Mouse (Mus musculus): ENCODE measurements around the gene Fcgrt.
"Not testable (repeated sequence)": the region's sequence is repeated elsewhere in the genome, so short reads cannot be mapped to it uniquely, and the experiment has no call there.

The Fcgrt gene

DNA sequence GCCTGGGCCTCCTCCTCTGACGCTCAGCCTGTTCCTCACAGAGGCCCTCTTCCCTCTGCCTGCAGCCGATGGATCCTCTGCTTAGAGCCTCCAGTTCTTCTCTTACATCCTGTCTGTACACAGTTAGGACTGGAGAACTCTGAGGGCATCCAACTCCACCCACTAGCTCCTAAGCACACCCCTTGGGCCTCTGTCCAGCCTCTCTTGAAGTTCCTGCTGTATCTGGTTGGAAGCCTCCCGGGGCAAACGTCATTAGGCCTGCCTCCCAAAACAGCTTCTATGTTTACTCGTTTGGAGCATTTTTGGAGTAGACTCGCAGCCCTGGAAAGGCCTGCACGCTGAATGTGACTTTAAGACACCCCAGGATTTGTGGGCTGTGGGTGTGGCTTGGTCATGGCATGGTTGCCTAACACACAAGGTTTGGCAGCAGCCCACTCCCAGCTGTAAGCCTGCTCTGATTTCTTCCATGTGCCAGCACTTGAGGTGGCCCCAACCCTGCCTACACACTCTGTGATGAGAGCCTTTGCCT lies at the start of gene Fcgrt:
TSS of gene Fcgrt (minus strand) at position 200 of the 529 bp plus-strand sequence.
- no peak for DNase-seq (ENCODE audit: low spot score in 2 of 2)

DNA sequence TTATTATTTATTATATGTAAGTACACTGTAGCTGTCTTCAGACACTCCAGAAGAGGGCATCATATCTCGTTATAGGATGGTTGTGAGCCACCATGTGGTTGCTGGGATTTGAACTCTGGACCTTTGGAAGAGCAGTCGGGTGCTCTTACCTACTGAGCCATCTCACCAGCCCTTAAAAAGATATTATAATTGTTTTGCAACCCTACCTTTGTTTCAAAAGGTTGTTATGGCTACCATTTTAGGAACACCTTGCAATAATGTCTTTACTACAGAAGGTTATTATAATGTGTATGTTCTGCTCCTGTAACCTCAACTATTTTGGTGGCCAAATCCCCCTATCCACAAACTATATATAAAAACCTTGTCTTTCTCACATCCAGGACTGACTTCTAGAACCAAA lies 49.4 kb upstream of the Fcgrt start:
- DNase-seq (ENCODE audit: low spot score in 2 of 2), result not testable (repeated sequence)

- DNase-seq (ENCODE audit: low spot score in 2 of 2), result no peak
Measured at GRCm38 (mm10) chr7:45151303-45151702, 47.7 kb upstream of the Fcgrt start.

GRCm38 (mm10) chr7:45150321-45150720 lies 46.7 kb upstream of the Fcgrt start:
- no peak for DNase-seq (ENCODE audit: low spot score in 2 of 2)

DNA sequence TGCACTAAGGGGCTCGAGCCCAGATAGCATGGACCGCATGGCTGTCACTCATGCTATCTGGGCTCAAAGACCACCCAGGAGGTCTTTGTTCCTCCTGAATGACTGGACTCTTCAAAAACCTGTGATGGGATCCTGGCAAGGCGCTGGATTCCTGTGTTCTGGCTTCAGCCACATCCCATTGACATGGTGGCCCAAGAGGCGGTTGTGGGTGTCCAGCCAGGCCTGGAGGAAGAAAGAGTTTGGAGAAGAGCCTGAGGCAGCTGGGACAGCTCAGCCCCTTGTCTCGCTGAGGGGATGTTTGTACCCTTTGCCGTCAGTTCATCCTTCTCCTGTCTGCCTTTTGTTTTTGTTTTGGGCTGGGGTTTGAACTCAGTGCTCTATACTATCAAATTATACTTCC lies 45.9 kb upstream of the Fcgrt start:
- DNase-seq (ENCODE audit: low spot score in 2 of 2), result no peak

DNA sequence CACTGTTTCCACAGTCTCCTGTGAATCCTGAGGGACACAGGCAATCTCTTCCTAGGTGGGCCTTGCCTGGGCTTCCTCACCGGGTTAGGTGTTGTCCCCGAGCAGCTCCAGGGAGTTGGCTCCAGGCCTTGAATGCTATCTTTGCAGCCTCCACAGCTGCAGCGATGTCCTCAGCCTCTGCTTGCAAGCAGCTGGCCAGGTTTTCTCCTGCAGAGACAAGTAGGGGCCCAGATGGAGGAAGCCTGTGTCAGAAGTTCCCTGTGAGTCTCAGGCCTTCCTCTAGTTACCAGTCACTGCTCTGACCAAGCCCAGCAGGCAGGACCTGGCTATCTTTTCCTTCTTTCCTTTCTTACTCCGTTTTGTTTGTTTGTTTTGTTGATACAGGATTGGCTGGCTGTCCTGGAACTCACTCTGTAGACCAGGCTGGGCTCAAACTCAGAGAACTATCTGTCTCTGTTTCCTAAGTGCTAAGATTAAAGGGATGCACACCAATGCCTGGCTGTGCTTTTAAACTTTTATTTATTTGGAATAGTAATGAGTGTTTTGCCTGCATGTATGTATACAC lies 45.0 kb upstream of the Fcgrt start:
- no peak for DNase-seq (ENCODE audit: low spot score in 2 of 2)

DNA sequence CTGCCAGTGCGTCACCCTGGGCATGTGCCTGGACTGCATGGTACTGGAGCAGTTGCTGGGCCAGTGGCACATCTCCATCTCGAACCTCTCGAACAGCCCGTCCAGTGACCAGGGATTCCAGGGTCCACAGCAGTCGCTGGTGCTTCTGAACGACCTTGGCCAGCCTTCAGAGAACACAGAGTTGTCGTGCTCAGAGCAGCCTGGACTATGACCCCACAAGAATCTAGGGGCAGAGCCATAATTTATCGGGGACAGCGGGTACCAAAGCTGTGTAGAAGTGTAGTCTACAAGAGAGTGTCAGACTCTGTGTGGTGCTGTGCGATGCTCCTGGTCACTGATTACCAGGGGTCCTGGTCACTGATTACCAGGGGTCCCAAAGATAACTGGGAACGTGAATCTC lies 44.2 kb upstream of the Fcgrt start:
- DNase-seq (ENCODE audit: low spot score in 2 of 2), result no peak

- DNase-seq (ENCODE audit: low spot score in 2 of 2), result no peak
Measured at GRCm38 (mm10) chr7:45147267-45147666, 43.6 kb upstream of the Fcgrt start.

DNA sequence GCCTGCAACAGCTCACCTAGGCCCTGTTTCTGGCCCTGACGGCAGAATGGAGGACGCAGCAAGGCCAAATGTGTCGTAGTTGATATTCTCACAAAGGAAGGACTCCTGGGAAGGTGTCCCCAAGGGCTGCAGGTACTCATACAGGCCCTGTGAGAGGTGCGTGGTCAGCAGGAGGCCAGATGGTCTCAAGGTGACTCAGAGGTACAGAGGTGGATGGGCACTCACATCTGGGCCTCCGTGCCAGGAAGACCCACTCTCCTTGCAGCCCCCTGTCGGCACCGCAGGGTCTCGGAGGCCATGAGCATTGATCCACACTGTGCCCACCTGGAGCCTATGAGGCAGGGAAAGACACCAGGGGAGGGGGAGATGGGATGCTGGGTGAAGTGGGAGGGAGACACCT lies 41.8 kb upstream of the Fcgrt start:
- DNase-seq (ENCODE audit: low spot score in 2 of 2), result no peak

GRCm38 (mm10) chr7:45144368-45145174 lies 40.9 kb upstream of the Fcgrt start:
- DNase-seq (ENCODE audit: low spot score in 2 of 2), result no peak

GRCm38 (mm10) chr7:45141914-45142313 lies 38.3 kb upstream of the Fcgrt start:
- DNase-seq (ENCODE audit: low spot score in 2 of 2), result no peak

DNA sequence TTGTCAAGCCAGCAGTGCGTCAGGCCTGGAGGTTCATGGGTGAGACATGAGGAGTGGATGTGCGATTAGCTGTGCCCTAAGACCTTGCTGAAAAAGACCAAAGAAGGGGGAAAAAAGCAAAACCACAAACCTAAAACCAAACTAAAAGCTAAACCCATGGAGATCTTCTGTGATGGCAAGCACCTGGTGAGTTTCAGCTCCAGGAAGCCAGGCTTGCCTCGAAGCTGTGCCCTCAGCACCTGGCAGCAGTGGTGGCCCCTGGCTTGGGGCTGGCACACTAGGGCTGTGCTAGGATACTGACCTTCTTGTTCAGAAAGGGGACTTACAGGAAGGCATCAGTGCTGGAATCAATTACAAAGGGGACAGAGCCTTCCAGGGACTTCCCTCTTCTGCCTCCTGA lies 37.7 kb upstream of the Fcgrt start:
- no peak for DNase-seq (ENCODE audit: low spot score in 2 of 2)

DNA sequence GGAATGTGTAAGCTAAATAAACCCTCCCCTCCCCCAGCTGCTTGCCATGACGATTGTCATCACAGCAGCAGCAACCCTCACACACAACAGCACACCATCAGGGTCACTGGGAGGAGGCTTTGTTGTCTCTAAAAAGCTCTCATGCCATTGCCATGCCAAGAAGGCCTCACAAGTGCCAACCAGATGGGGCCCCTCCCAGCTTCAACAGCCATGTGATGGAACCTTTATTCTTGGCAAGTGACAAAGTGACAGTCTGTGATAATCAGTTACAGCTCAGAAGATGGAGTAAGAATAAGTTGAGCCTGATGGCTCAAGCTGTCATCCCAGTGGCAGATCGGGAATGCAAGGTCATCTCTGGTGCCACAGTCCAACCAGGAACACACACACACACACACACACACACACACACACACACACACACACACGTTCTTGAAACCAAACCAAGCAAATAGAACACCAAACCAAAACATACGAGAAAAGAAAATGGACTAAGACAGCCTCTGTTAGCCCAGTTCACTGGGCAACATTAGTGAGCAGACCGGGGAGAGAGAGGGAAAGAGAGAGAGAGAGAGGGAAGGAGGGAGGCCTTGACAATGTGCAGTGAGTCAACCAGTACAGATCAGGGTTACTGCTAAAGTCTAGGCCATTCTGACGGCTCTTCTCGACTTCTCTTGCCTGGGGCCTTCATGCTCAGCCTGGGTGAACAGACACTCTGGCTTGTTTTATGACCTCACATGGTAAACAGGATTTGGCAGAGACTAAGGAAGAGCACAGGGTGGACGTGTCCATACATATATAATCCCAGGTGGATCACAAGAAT lies 36.5 kb upstream of the Fcgrt start:
- no peak for DNase-seq (ENCODE audit: low spot score in 2 of 2)

DNA sequence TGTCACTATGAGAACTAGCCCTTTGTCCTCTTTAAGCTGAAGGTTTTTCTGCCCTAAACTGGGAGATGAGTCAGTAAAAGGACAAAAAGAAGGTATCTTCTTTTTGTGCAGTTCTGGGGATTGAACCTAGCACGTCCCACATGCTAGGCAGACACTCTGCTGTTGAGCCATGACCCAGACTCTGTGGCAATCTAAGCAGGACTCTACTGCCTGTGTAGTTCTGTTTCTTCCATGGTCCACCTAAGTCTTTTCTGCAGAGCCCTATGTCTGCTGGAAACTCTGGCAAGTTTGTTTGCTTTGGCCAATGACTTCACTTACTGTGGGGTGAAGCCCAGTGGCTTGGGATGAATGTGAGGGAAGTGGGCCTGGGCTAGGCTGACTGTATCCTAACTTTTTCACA lies 34.8 kb upstream of the Fcgrt start:
- no peak for DNase-seq (ENCODE audit: low spot score in 2 of 2)

DNA sequence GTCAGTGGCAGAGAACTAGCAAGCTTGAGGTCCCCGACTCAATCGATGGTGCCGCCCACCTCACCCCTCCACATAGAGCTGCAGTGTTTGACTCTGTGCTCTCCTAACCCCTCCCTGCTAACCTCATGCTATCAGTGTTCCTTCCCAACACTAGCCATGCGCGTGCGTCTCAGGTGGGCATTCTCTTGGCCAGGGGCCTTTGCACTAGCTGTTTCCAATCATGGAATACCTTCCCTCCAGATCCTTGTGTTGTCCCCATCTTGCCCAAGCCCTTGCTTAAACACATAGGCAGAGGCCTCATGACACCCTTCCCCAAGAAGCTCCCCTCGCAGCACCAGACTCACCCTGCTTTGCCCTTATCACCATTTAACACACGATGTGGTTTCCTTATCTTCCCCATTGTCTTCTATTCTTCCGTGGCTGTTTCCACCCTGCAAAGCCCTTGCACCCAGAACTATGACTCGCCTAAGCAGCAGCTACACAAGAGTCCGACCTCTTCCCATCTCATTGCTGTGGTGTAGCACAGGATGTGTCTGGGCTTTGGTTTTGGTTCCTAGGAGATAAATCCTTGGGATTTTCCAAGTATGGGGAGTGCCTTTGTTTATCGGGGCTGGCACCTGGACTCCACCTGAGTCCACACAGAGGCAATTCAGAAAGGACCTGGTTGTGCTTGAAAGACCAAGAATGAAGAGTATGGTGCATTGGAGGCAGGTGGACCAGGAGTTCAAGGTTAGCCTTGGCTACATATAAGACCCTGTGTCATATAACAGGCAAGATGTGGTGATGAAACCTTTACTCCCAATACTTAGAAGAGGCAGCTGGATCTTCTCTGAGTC lies 33.7 kb upstream of the Fcgrt start:
- no peak for DNase-seq (ENCODE audit: low spot score in 2 of 2)

- DNase-seq (ENCODE audit: low spot score in 2 of 2), result peak; percentile 85 to 90
Measured at GRCm38 (mm10) chr7:45135993-45136567, 32.4 kb upstream of the Fcgrt start, which contains the start of the genes Gm45713 and Flt3l. Gene Gm45713, minus strand, starts transcription at chr7:45136231. Gene Flt3l, minus strand, starts transcription at chr7:45136432.

DNA sequence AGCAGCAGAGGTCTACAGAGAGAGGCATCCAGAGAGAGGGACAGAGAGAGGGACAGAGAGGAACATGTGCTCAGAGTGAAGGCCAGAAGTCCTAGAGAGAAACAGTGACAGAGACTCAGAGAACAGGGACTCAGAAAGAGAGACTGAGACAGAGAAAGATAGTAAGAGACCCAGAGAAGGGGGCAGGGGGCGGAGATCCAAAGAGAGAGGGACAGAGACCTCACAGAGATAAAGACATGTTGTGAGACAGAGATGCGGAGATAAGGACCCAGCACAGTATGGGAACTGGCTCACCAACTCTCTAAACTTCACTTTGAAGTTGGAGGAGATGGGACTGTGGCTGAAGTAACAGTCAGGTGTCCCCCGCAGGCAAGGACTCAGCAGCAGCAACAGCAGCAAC lies 31.7 kb upstream of the Fcgrt start:
- no peak for DNase-seq (ENCODE audit: low spot score in 2 of 2)

DNA sequence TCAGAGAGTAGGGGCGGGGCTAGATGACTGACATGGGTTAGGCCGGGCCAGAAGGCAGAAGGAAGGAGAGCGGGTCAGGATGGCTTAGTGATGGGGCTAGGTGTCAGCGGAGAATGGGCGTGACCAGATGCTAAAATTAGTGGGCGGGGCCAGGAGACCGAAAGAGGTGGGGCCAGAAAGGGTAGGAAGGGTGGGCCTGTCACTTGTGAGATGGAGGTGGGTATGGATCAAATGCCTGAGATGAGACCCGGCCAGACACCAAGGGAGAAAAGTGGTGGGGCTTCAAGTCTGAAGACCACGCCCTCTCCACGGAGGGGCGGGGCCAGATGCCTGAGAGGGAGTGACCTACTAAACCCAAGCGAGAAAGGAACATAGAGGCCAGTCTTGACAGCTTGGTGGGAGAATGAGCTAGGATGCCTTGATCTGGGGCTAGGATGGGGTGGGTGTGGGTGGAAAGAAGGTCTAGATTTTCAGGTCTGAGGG lies 30.9 kb upstream of the Fcgrt start:
- peak in 1 of 2 experiments; percentile 46 for DNase-seq (ENCODE audit: low spot score in 2 of 2)

GRCm38 (mm10) chr7:45133446-45134159 lies 30.0 kb upstream of the Fcgrt start:
- DNase-seq (ENCODE audit: low spot score in 2 of 2), result no peak

- no peak for DNase-seq (ENCODE audit: low spot score in 2 of 2)
Measured at GRCm38 (mm10) chr7:45131850-45132249, 28.2 kb upstream of the Fcgrt start.
